Mouse (Mus musculus): ENCODE measurements around the gene Pald1.

GRCm38 (mm10) chr10:61392584-61392983, 9.3 kb upstream of the Pald1 start:
- no peak for TF ChIP-seq CTCF (conservative IDR thresholded peaks at IDR 0.05; ENCODE audit: low read length)
- no peak for TF ChIP-seq POU5F1 (IDR thresholded peaks at IDR 0.05; ENCODE audit: borderline replicate concordance, low read length)
